Mouse (Mus musculus) cerebellum, postnatal 4 days (tissue): ENCODE results near the gene Hs6st2.

Experiments
- DNase-seq, 2 experiments: peaks; one replicate each; pipeline ENCODE4 v3.0.0; 2022; ENCODE audit warnings: low spot score in 2 of 2, mixed read lengths in 1 of 2

The Hs6st2 gene

DNA sequence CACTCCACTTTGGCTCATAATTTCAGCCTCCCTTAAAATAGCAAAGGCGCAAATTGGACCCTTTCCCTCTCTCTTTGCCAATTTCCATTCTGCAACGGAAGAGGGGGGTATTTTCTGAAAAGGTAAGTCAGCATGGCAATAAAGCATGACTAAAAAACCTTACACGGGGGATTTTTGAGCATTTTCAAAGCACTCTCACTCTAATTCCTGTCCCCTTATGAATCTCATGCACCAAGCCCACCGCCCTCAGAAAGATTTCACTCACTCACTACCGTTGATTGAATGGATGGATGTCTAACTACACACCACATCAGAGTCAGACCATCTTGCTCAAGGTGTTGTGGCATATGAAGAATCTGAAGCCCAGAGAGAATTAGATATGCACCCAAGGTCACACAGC, at the start of gene Hs6st2:
Gene Hs6st2 (minus strand): TSS at position 101 of the 400 bp plus-strand sequence.
- DNase-seq: no peak

DNA sequence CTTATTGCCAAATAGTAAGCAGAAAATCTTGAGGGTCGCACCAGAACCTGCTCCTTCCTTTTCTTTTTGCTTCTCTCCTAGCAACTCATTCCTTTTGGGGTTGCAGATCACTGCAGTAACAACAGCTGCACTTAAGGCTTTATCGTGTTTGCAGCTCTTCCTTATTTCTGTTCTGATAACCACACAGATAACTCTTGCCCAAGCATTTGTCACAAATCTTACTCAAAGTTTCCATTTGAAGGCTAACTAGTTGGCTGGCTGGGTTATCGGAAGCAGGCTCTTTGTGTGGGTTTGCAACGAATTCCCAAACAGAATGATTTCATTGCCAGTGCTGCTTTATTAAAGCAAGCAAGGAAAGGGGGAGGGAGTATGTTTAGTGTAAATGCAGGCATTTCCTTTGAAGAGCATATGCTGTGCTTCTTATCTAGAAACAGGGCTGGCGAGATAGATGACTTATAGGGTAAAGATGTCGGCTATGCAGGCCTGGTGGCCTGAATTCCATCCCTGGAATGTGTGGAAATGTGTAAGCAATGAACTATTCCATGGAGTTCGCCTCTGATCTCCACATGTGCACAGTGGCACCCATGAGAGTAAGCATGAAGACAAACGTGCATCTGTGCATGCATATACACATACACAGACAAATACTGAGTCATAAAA, 32.6 kb upstream of the Hs6st2 start:
- DNase-seq: no peak

DNA sequence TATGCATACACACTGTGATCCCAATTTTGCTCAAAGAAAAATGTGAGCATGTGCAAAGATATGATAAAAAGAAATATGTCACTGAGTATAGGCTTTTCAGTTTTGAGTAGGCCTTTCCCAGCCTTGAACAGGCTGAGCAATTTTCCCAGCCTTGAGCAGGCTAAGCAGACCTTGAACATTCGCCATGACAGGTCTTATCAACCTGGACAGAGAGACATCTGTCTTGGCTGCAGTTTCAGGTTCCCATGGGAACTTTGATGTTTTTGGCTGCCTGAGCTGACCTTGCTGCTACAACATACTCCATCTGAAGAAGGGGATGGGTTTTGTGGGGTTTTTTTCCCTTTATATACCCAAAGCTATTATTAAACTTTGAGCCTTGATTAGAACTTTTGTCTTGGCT, 31.3 kb upstream of the Hs6st2 start:
- no peak for DNase-seq

DNA sequence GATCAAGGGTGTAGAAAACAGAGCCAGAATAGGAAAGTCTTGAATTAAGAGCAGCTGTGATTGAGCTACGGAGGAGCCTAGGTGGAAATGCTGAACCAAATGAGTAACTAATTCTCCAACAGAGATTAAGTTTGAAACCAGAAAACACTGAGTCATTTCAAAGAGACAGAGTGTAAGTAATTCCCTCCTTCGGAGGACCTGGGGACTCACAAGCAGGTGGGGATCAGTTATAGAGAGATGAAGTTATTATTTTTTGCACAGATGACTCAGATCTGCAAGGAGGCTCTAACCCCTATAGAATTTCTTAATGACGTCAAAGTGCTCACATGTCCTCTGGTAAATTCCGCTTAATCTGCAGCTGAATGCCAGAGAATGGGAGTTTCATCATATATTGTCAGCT, 21.2 kb upstream of the Hs6st2 start:
- DNase-seq: no peak

DNA sequence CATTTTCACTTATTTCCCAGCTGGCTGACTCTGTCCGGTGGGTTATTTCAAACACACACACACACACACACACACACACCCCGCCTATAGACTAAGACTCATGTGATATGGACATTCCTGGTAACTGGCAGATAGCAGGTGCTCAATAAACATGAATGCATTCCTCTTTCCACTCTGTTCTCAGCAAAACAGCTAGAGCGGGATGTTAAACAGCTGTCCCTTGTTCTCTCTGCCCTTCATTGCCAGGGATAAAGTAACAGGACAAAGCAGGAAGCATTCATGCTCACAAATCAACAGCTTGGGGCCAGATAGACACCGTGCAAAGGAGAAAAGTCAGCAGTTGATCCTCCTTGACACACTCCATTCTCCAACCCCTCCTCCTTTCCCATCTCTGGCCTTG, 17.4 kb upstream of the Hs6st2 start:
- DNase-seq: no peak

DNA sequence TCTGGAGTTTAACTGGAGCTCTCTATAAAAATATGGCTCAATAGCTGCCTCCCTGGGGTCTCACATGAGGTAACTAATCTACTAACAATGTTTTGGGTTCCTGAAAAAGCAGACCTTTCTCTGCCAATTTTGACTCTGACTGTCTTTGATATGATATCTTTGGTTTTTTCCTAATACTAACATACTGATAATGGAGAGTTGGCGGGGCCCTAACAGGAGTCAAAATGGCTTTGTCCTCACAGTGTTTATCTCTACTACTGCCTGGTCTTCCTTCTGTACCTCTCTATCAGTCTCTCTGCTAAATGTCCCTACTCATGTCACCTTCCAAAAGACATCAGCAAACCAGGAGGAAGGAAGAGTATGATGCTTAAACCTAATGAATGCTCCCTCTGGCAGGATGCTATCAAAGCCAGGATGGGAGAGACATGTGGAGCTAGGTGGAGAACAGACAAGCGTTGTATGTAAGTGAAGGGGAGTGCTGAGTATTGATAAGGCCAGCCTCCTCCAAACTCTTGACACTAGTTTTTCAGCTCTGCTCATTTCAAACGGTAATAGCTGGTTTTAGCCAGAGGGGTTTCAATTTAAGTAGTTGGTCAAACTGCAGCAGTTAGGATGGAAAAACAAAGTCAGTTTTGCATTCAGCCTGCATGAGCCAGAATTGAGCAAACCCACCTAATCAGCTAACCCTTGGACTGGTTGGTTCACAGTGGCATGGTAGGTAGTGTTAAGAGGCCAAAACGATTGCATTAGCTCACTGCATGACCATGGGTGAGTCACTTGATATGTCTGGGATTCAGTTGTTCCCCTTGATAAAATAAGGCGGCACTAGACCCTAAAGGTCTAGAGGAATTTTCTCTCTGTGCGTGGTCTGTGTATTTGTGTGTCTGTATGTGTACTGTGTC, 4.6 kb upstream of the Hs6st2 start:
- DNase-seq: no peak

DNA sequence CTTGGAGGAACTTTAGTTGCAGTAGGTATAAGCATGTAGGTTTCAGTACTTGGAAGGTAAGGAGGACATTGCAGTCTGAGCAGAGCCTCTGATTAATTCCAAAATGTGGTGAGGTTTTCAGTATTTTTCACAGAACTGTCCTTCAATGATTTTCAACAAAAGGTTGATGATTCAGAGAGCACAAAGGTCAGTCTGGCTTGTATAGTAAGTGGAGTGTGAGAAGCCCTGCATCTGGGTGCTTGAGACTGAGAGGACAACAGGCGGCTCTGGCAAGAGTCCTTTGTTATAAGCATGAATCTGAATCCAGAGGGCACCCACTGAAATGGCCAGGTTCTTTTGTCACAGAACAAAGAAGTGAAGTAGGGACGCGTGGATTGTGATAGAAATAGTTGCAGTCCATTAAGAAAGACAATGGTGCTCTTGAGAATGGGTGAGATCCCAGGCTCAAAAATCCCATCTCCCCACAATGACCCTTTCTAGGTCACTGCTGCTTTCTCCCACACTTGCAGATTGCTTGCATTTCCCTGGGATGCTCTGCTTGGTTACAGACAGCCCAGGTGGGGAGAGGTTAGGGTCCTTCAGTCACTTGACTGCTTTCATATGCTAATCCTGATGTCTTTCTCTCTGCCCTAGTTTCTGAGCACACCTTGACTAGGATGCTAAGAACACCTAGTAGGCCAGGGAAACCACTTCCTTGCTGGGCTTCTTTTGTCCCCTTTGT, 2.8 kb upstream of the Hs6st2 start:
- DNase-seq: no peak

DNA sequence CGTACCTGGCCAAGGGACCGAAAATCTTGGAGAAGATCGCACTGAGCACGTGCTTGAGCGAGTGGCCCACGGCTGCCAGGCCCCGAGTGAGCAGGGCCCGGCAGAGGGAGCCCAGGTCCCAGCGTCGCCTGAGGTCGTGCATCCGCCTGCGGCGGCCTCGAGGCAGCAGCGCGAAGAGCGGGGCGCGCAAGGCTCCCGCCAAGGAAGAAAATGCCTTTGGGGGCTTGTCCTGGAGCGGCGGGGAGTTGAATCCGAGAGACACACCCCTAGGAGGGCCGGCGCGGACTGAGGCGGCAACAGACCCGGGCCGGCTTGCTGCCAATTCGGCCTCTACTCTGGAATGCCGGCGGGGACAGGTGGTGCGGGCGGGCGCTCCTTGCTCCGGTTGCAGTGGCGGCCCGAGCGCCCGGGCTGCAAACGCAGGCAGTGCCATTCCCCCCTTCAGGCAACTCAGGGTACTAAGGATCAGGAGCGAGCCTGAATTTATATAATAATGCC, 437 bp downstream of the Hs6st2 start:
- DNase-seq: peak in 1 of 2 experiments; percentile 19

DNA sequence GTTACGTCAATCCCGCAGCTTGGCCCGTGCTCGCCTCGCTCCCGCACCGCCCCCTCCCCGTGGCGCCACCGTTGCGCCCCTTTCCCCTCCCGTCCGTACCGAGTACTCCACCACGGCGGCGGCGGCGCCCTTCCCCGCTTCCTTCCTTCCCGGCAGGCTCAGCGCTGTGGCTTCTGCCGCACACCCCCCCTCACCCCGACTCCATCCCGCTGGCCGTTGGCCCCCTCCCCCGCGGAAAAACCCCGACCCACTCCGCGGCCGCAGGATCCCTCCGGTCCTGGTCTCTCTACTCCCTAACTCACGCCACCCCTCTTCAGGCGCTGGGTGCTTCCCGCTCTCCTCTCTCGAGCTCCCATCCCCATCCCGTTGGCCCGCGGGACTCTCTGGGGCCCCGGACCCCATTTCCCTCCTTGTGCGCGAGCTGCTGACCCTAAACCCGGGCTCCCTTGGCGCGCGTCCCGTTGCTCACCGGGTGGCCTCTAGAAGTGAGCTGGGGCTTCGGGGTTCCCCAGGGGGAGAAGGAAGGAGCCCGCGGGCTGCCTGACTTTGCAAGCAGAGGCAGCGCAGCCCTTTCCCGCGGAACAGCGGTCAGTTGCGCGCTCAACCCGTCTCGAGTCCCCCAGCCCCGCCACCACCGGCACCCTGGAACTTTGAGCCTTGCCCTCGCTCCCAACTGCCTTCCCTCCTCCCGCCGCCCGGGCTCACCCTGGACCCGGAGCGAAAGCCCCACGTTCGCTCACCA, 1.1 kb downstream of the Hs6st2 start:
- peak; percentile 20 to 46 for DNase-seq

DNA sequence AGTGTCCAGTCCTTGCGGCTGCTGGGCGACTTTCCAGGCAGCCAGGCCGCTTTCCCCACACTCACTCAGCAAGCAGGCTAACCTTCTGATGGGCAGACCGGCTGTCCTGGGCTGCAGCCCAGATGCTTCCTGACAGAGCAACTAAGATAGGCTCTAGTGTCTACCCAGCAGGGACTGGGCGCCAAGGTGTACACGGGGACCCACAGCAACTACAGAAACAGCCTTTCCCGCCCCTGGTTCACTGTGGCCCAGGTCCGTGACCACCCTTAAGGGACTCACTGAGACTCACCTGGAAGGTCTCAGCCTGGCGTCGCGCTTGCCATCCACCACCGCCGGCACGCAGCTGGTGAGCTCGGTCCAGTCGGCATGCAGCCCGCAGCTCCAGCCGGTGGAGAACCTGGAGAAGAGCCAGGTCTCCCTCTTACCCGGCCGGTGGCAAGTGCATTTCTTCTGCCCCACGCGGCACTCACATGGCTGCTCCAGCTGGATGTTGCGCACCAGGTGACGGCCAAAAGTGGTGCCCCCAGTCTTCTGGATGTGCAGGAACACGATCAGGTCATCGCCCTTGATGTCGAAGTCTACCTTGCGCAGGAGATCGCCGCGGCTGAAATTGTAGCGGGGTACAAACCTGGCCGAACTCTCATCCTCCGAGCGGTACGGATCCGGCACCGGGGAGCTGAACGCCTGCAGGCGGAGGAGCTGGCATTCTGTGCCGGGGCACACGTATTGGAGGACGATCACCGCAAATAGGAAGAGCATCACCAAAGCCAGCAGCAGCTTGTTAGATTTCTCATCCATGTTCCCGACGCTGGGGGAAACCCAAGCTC, 1.8 kb downstream of the Hs6st2 start:
- peak in 1 of 2 experiments; percentile 22 for DNase-seq

DNA sequence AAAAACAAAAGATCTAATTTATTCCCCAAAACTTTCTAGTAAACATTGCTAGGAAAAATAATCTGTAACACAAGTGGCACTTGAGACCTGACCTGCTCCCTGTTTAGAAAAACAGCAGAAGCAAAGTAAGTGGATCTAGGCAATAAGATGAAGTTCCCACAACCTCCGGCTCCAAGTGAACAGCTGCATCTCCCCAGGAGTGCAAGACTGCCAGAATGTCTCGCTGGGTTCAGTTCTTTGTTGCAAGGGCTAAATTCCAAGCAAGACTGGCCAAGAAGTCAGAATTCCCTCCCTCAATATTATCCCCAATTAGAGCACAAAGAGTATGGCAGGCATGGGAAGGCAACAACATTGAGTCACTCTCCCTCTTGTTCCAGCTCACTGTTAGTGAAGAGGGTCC, 23.4 kb downstream of the Hs6st2 start:
- DNase-seq: no peak

DNA sequence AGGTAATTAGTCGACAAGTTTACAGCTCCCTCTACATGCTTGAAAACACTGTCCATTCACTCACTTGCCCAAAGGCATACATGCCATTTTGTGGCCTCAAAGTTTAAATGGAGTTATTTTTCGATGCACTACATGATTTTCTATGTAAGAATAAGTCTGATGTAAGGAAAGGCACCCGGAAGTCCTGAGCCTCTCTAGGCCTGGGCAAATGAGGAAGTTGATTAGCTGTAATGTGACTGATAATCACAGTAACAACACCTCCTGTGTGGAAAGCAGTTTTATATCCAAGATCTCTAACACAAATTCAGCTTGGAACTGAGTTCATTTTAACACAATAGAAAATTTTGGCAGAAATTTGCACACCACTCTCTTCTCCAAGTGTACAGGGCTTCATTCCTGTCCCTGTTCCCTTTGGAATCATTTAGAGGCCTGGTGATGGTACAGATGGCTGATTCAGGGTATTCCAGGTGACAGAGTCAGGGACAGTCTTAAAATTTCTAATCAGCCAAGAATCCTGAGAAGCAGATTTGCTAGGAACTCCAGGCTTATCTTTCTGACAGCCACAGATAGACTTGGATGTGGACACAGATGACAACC, 38.9 kb downstream of the Hs6st2 start:
- DNase-seq: no peak

DNA sequence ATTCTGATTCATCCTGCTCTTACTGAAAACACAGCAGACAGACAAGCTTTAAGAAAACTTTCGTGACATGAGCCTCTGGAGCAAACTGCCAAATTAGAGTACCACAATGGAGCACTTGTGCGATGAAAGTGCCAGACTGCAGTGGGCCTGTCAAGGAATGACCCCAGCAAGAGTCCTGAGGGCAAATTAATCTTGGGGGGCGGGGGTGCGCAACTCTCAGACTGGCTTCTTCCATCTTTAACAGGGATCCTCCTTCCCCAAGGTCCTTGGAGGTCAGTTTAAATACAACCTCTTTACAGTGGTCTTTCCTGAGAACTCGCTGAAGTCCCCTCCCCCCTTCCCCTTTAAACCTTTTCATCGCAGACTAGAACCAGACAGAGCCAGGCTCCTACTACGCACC, 45.9 kb downstream of the Hs6st2 start:
- no peak for DNase-seq

DNA sequence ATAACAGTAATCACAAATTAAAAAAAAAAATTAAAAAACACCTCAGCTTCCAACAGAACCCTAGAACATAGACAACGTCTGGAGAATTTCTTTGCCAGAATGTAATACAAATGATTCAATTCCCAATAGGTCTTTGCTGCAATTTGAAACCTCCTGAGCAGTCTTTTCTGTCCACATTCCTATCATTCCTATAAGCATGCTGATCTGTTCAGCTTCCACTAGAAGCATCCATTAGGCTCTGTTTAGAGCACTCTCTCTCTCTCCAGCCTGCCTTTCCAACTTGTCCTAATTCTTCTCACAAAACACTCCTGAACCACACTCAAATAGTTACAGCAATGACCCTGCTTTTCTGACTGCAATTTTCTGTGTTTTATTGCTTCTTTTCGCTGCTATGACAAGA, 50.3 kb downstream of the Hs6st2 start:
- DNase-seq: no peak

DNA sequence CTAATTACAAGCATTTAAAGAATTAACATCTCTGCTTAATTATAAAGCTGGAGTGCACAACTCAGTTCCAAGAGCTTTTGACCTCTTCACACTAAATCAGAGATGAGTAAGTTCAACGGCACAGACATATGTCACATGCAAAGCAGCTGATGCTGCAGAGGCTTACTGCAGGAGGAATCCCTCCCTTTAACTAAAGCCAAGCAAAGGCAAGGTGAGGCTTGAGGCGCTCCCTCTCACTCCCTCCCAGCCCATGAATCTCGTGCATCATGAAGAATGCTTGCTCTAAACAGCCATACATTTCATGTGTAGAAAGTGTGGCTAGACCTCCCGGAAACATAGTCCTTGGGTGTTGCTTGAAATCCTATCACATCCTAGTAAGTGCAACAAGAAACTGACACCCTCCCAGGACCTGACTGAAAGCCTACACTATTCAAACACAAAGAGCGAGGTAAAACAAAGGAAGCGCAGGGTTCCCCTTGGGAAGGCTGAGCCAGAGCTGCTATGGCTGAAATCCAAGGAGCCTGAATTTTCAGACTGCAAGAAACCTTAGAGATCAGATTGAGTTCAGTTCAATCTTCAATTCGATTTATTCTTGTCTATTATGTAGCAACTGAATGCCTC, 67.2 kb downstream of the Hs6st2 start:
- DNase-seq: no peak

DNA sequence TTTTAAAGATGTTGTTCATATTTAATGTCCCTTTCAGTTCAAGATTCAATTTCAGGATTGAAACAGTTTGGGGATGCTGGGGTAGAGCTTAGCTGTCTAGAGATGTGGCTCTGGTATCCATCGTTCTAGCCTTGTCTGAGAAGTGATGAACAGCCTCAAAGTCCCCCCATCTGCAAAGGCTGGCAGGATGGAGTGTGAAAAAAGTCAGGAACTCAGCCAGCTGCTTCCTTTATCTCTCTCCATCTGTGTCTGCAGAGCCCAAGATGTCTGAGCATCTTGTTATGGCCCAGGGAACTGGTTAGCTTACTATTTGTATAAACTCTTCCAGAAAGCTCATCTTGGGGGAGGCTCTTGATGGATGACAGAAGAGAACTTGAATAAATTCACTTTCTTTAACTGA, 70.9 kb downstream of the Hs6st2 start:
- DNase-seq: no peak

DNA sequence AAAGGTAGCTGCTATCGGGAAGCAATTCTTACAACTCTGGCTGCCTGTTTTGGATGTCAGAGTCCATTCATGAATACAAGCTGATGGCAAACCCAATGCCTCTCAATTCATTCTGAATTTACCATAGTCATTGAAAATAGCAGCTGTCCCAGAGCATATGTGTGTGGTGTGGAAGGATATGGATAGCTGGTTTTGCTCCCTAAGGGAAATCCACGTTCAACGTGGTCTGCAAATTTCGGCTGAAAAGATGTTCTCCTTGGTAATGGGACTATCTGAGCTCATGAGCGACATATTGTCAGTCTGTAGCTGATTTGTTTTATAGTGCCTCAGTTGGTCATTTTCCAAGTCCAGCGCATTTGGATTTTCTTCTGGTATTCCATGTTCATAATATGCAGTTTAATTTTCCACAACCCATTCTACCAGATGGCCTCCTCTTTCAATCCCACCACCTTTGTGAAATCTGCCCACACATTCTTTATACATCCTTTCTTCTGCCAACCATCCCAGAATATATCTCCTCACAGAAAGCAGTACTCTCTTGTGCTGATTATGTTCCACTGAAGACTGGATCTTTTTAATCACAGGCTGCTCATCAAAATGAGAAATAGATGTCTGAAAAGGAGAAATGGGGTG, 75.3 kb downstream of the Hs6st2 start:
- DNase-seq: no peak

DNA sequence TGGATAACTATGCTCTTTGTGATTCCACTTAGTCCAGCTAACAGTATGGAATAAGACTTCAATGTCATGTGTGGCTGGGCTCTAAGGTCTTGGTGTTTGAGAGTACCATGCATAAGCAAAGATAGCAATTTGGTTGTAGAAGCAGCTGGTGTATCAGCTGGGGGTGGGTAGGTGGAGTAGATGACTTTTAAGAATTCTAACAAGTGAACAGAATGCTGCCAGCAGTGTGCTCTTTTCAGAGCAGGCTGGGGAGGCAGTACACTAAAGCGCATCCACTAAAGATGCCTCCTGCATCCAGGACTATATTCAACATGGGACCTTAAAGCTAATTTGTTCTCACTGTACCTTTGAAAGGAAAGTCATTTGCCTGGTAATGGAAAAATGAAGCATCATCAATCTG, 88.9 kb downstream of the Hs6st2 start:
- no peak for DNase-seq

DNA sequence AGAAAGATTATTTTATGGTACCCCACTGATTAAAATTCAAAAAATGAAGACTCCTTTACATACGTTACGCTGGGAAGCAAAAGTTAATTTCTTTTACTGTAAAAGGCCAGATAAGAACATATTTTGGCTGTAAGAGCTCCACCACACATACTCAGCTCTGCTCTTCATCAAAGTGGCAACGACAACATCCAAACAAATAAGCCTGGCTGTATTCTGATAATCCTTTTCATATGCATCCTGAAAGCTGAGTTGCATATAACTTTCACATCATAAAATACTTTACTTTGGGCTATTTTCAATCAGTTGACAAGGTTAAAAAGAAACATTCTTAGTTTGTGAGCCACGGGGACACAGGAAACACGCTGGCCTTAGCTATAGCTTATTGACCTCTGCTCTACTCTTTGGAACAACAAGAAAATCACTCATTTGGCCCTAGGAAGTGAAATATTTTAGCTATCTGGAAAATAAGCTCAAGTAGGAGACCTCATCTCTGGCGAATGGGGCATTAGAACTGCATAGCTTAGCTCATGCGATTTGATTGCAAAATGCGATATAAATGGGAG, 91.1 kb downstream of the Hs6st2 start:
- no peak for DNase-seq
